ENCODE assay signal across 19 mouse cellular contexts in the genomic region with DNA sequence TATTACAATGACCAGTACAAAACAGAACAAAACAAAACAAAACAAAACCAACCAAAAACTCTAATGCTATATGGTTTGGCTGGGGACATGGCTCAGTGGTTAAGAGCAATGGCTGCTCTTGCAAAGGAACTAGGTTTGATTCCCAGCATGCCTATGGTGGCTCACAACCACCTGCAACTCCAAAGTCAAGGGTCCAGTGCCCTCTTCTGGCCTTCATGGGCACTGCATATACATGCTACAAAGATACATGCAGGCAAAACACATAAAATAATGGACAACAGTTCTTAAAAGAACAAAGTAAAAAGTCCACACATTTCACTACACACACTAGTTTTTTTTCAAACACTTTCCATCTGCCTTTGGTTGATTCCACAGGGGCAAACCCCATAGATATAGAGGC.
A peak's percentile ranks its signal among the peaks of the same experiment; 100 is the strongest.
DNase-seq lines count a peak whose midpoint lies in the region; ATAC-seq and TF ChIP-seq lines count a peak whose summit lies in the region.
"Had no signal": no experiment of that assay in that cellular context is flagged by ENCODE, and none has a peak within 500 bp of the region (broad histone marks: within the 10 kb centered on the region; RNA-seq: fewer than 3 reads in every experiment).

No protein-coding gene starts in this region.

- no peaks in the 10 kb centered on the region for H3K36me3 ChIP-seq in kidney, postnatal 0 days (ENCODE audit: insufficient read depth, low read length)
- H3K36me3 ChIP-seq in kidney, embryonic 14.5 days (ENCODE audit: control insufficient read depth, insufficient read depth, low read length), result no peaks in the 10 kb centered on the region
- no peaks in the 10 kb centered on the region for H3K36me3 ChIP-seq in midbrain, postnatal 0 days (ENCODE audit: insufficient read depth, low read length)
- H3K36me3 ChIP-seq in midbrain, embryonic 10.5 days, result no peaks in the 10 kb centered on the region
- H3K36me3 ChIP-seq: embryonic facial prominence, embryonic 10.5 days; heart, embryonic 13.5 days; hindbrain, embryonic 10.5 days; liver, embryonic 15.5 days; midbrain, embryonic 15.5 days had no signal

- no peaks in the 10 kb centered on the region for H3K27me3 ChIP-seq in kidney, postnatal 0 days (ENCODE audit: insufficient read depth, low read length)
- H3K27me3 ChIP-seq in kidney, embryonic 14.5 days (ENCODE audit: control insufficient read depth, insufficient read depth, low read length), result no peaks in the 10 kb centered on the region
- H3K27me3 ChIP-seq in midbrain, postnatal 0 days (ENCODE audit: insufficient read depth, low read length), result no peaks in the 10 kb centered on the region
- H3K27me3 ChIP-seq in midbrain, embryonic 10.5 days (ENCODE audit: low read depth, poor library complexity, severe bottlenecking), result no peaks in the 10 kb centered on the region
- H3K27me3 ChIP-seq: liver, embryonic 15.5 days; midbrain, embryonic 15.5 days had no signal

- no peak overlapping the region for H3K4me3 ChIP-seq in kidney, postnatal 0 days (replicated peaks; ENCODE audit: low read depth, low read length)
- H3K4me3 ChIP-seq in kidney, embryonic 14.5 days (ENCODE audit: low read length), result no peak overlapping the region
- H3K4me3 ChIP-seq in midbrain, postnatal 0 days (ENCODE audit: low read depth, low read length), result no peak overlapping the region
- H3K4me3 ChIP-seq in midbrain, embryonic 10.5 days, result no peak overlapping the region
- H3K4me3 ChIP-seq: embryonic facial prominence, embryonic 10.5 days; erythroblast, embryonic 14.5 days; heart, embryonic 13.5 days; hindbrain, embryonic 10.5 days; liver, embryonic 15.5 days; midbrain, embryonic 15.5 days had no signal

- TF ChIP-seq CTCF in kidney, postnatal 0 days (IDR thresholded peaks at IDR 0.05; ENCODE audit: low read depth), result peak; percentile 47; the same call in 1 of the 2 replicates
- TF ChIP-seq CTCF in midbrain, postnatal 0 days (IDR thresholded peaks at IDR 0.05), result peak; percentile 49

- no peak overlapping the region for H3K27ac ChIP-seq in kidney, postnatal 0 days
- H3K27ac ChIP-seq in kidney, embryonic 14.5 days (ENCODE audit: low read depth, low read length), result no peak overlapping the region
- no peak overlapping the region for H3K27ac ChIP-seq in midbrain, postnatal 0 days (ENCODE audit: low read depth, low read length)
- H3K27ac ChIP-seq in midbrain, embryonic 10.5 days (replicated peaks), result no peak overlapping the region
- H3K27ac ChIP-seq: embryonic facial prominence, embryonic 10.5 days; heart, embryonic 13.5 days; hindbrain, embryonic 10.5 days; liver, embryonic 15.5 days; midbrain, embryonic 15.5 days had no signal

- no peak for DNase-seq in kidney, postnatal 0 days (ENCODE audit: low spot score)
- DNase-seq in midbrain, postnatal 0 days (ENCODE audit: low spot score), result no peak
- no peak for DNase-seq in midbrain, embryonic 10.5 days (ENCODE audit: low spot score)
- peak; percentile 63 for DNase-seq in R1 (ENCODE audit: low read depth, low spot score)
- DNase-seq in ovary, adult 18-20 months (ENCODE audit: low spot score), result no peak
- DNase-seq in adrenal gland, adult 2 months, result no peak
- DNase-seq: adrenal gland, postnatal 10 days; cerebellum, postnatal 10 days; kidney, postnatal 14 days; right cerebral cortex, postnatal 14 days; thymus, adult 18-20 months had no signal

- H3K4me2 ChIP-seq in kidney, postnatal 0 days (ENCODE audit: low read length), result no peak overlapping the region
- H3K4me2 ChIP-seq in kidney, embryonic 14.5 days (replicated peaks; ENCODE audit: low read depth, low read length), result no peak overlapping the region
- no peak overlapping the region for H3K4me2 ChIP-seq in midbrain, postnatal 0 days (ENCODE audit: low read depth, low read length, poor library complexity, severe bottlenecking)
- H3K4me2 ChIP-seq: heart, embryonic 13.5 days; liver, embryonic 15.5 days; midbrain, embryonic 15.5 days had no signal

- no peaks in the 10 kb centered on the region for H3K9me3 ChIP-seq in kidney, postnatal 0 days (replicated peaks; ENCODE audit: low read length)
- 0 out of 2 replicates have a peak, but pooled peaks cover 3% of the 10 kb centered on the region for H3K9me3 ChIP-seq in kidney, embryonic 14.5 days (ENCODE audit: control insufficient read depth, low read length)
- no peaks in the 10 kb centered on the region for H3K9me3 ChIP-seq in midbrain, postnatal 0 days (ENCODE audit: low read length)
- no peaks in the 10 kb centered on the region for H3K9me3 ChIP-seq in midbrain, embryonic 10.5 days (replicated peaks)
- H3K9me3 ChIP-seq: hindbrain, embryonic 10.5 days; liver, embryonic 15.5 days; midbrain, embryonic 15.5 days had no signal

- H3K4me1 ChIP-seq in kidney, postnatal 0 days (replicated peaks; ENCODE audit: insufficient read depth, low read length), result no peaks in the 10 kb centered on the region
- H3K4me1 ChIP-seq in kidney, embryonic 14.5 days (ENCODE audit: control insufficient read depth, insufficient read depth, low read length), result 0 out of 2 replicates have a peak, but pooled peaks cover 4% of the 10 kb centered on the region
- H3K4me1 ChIP-seq in midbrain, postnatal 0 days (ENCODE audit: insufficient read depth, low read length), result no peaks in the 10 kb centered on the region
- H3K4me1 ChIP-seq in midbrain, embryonic 10.5 days, result 0 out of 2 replicates have a peak, but pooled peaks cover 2% of the 10 kb centered on the region
- H3K4me1 ChIP-seq: embryonic facial prominence, embryonic 10.5 days; heart, embryonic 13.5 days; hindbrain, embryonic 10.5 days; liver, embryonic 15.5 days; midbrain, embryonic 15.5 days had no signal

- no peak overlapping the region for H3K9ac ChIP-seq in kidney, postnatal 0 days (ENCODE audit: low read depth, low read length)
- H3K9ac ChIP-seq in kidney, embryonic 14.5 days (ENCODE audit: low read depth, low read length), result no peak overlapping the region
- no peak overlapping the region for H3K9ac ChIP-seq in midbrain, postnatal 0 days (replicated peaks; ENCODE audit: low read length, poor library complexity, severe bottlenecking)
- H3K9ac ChIP-seq: heart, embryonic 13.5 days; liver, embryonic 15.5 days; midbrain, embryonic 15.5 days had no signal

- ATAC-seq in kidney, postnatal 0 days (replicated peaks; ENCODE audit: low FRiP score, low read depth), result no peak
- ATAC-seq in kidney, embryonic 14.5 days (ENCODE audit: low FRiP score, low TSS enrichment), result no peak
- no peak for ATAC-seq in midbrain, postnatal 0 days (ENCODE audit: low FRiP score)
- ATAC-seq: forebrain, embryonic 16.5 days; midbrain, embryonic 15.5 days had no signal
